Mouse (Mus musculus): ENCODE data around the gene Fam49a.

DNA sequence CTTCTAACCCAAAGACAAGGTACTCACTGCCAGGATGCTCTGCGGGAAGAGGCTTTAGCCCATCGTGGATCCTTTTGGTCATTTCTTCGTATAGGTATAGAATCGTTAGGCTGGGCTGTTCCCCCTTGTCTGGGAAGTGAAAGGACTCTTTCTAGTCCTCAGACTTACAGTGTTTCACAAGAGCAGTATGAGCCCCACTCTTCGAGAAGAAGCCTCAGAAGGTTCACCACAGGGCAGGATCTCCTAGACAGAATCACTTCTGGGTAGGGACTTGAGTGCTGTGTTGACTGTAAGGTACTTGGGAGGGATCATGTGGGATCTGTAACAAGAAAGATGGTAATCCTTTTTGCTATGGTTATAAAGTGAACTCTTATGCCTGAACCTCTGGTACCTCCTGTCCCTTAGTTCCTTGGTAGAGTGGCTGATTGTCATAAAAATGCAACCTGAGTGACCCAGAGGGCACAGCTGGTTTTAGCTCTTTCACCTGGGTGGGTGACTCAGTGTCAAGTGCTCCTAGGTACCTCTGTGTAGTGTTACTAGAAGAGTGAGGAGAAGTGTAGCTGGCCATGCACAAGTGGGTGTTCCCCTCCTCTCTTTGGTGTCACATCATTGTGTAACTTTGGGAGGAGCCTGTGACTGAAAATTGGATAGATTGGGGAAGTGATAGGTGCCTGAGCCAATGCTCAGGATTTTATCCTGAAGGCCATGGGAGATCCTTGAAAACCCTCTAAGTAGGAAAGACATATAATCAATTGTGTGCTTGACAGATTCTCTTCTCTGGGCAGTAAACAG, 32.6 kb downstream of the Fam49a start:
- TF ChIP-seq GATA1 (IDR thresholded peaks at IDR 0.05; ENCODE audit: borderline replicate concordance, low read length): no peak
- TF ChIP-seq FLI1 (IDR thresholded peaks at IDR 0.05; ENCODE audit: low read length): no peak

Measured in megakaryocyte, embryonic 14.5 days (primary cell).